Mouse (Mus musculus) G1E (cell line): Measurements from ENCODE around the gene Kif21a.

ENCODE experiments used
- CTCF ChIP-seq: IDR thresholded peaks from 2 replicates; pipeline ENCODE4 v1.5.1; 2012; ENCODE audit warnings: low read depth, low read length, inconsistent platforms, mixed read lengths
- GATA1 ChIP-seq: IDR thresholded peaks from 2 replicates; pipeline ENCODE4 v1.6.1; 2012; ENCODE audit warnings: borderline replicate concordance, low read length, inconsistent platforms, mixed read lengths
- POLR2AphosphoS5 ChIP-seq: IDR thresholded peaks from 2 replicates; pipeline ENCODE4 v1.6.1; 2012; ENCODE audit warnings: low read depth, low read length, inconsistent platforms; ENCODE audit not compliant: insufficient replicate concordance
- TAL1 ChIP-seq: conservative IDR thresholded peaks from 2 replicates; pipeline ENCODE4 v1.6.1; 2012; ENCODE audit warnings: low read depth, low read length, inconsistent platforms, mixed read lengths

GRCm38 (mm10) chr15:91048951-91049495, 725 bp downstream of the Kif21a start:
- TF ChIP-seq GATA1: no peak
- TF ChIP-seq CTCF: no peak
- no peak for TF ChIP-seq POLR2AphosphoS5
- no peak for TF ChIP-seq TAL1
